Mouse (Mus musculus): ENCODE measurements around the gene 1700029P11Rik. TPM values are rescaled to one million over a fixed set of nuclear protein-coding genes. Genes with fewer than 3 reads are reported as not detected.

The 1700029P11Rik gene
- polyA plus RNA-seq (2016; fragmentation: Nextera tagmentation; extraction: Ambion mirVana): not detected in 2 replicates

DNA sequence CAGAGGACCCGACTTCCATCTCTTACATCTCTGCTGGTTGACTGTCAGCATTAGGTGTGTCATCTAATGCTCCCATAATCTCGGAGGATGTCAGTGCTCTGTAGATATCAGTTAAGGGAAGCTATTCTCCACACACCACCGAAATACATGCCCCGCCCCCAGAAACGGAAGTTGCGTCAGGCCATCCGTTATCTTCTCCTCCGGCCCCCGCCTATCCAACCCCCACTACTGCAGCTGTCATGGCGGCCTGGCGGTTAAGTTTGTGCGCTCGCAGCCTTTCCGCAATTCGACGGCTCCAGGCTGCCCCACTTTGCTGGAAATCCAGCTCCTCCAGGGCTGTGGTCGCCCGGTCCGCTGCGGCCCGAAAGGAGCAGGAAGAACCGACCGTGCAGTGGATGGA is at the start of gene 1700029P11Rik:
1700029P11Rik (plus strand) TSS at position 220 of the 400 bp plus-strand sequence.
- Histone ChIP-seq H3K4me2 (replicated peaks) (no peak within 1 kb of the TSS), H3K36me3 (no peaks in the 10 kb centered on the region), H3K9ac (no peak within 1 kb of the TSS), H3K9me3 (0 out of 2 replicates have a peak, but pooled peaks cover 2% of the 10 kb centered on the region), H3K27me3 (replicated peaks) (no peaks in the 10 kb centered on the region), H3K4me1 (no peaks in the 10 kb centered on the region), H3K4me3 (no peak within 1 kb of the TSS), H3K27ac (no peak within 1 kb of the TSS)
- 93% methylated on average over 23 of the region's 23 CpGs for WGBS
- no peak for ATAC-seq (ENCODE audit: low FRiP score, low read depth)

DNA sequence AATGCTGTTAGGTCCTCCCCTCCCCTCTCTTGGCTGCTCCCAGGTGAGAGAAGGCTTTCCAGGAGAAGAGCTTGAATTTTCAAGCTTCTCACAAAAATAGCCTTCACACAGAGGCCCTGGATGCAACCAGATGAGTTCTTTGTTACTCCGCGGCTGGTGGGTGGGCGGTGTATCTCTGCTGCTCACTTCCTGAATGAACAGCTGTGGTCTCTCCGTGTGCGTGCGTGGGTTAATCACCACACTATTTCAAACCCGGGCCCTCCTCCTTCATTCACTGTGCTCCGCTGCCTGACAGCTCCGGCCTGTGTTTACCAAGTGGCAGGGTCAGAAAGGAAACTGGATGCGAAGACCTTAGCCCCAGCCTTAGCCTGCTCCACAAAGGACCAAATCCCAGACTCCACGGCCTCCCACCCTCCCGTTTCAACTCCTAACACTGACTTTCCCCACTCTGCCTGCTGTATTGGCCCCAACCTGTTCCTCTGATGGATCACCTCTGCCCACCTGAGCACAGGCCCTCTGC is 47.3 kb upstream of the 1700029P11Rik start:
- Histone ChIP-seq H3K27me3 (replicated peaks) (no peaks in the 10 kb centered on the region), H3K27ac (no peak overlapping the region), H3K36me3 (no peaks in the 10 kb centered on the region), H3K4me2 (replicated peaks) (no peak overlapping the region), H3K4me3 (no peak overlapping the region), H3K9me3 (no peaks in the 10 kb centered on the region), H3K4me1 (peaks cover 26% of the 10 kb centered on the region), H3K9ac (no peak overlapping the region)
- 32% methylated on average over 12 of the region's 12 CpGs for WGBS
- ATAC-seq (ENCODE audit: low FRiP score, low read depth): no peak

DNA sequence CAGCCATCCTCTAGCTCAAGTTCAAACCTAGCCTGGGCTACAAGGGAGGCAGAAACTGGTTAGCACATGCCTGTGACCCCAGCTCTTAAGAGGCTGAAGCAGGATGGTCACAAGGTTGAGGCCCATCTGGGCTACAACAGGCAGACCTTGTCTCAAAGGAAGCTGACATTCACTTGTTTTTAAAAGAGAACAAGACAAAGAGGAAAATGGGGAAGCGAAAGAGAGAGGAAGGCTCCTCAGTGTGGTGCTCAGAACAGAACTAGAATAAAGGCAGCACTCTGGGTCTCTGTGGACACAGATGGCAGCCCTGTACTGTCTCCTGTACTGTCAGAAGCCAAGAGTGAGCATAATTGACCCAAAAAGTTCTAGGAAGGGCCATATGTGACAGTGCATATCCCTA is 46.4 kb upstream of the 1700029P11Rik start:
- no peaks in the 10 kb centered on the region for H3K27me3 ChIP-seq (replicated peaks)
- 81% methylated on average over 1 of the region's 1 CpGs for WGBS
- no peak for ATAC-seq (ENCODE audit: low FRiP score, low read depth)
- no peak overlapping the region for H3K27ac ChIP-seq
- H3K9me3 ChIP-seq: no peaks in the 10 kb centered on the region
- H3K4me2 ChIP-seq (replicated peaks): no peak overlapping the region
- H3K4me1 ChIP-seq: peaks cover 35% of the 10 kb centered on the region
- H3K4me3 ChIP-seq: no peak overlapping the region
- no peaks in the 10 kb centered on the region for H3K36me3 ChIP-seq
- no peak overlapping the region for H3K9ac ChIP-seq

DNA sequence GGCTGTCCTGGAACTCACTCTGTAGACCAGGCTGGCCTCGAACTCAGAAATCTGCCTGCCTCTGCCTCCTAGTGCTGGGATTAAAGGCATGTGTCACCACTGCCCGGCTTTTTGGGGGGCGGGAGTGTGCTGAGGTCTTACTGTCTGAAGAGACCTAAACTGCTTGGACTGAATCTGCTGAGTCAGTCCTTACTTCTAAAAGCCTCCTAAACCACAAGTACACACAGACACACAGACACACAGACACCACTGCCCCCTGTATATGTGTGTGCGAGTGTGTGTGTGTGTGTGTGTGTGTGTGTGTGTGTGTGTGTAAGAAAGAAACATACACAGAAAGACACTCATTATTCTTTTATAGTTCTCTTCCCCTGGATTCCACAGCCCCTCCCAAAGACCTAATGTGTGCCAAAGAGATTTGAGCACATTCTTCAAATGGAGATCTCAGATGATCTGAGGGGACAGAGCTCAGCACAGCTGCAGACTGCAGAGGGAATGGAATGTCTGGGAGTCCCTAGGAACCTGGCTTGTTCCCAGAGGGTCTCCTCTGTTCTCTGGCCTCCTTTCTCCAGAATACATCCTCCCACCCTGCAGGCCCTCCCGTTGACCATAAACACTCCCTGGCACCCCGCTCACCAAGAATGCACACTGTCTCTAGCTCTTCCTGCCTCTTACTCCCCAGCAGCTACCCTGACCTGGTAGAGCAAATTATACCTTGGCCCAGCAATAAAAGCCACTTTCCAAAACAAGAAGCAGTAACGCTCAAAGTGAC is 44.3 kb upstream of the 1700029P11Rik start:
- Histone ChIP-seq H3K9me3 (no peaks in the 10 kb centered on the region), H3K9ac (peak overlapping the region; percentile 63; the same call in 1 of the 2 replicates), H3K27ac (no peak overlapping the region), H3K4me1 (peaks cover 35% of the 10 kb centered on the region), H3K36me3 (no peaks in the 10 kb centered on the region), H3K4me3 (peak overlapping the region; percentile 49), H3K4me2 (replicated peaks) (peak overlapping the region; percentile 67), H3K27me3 (replicated peaks) (no peaks in the 10 kb centered on the region)
- ATAC-seq (ENCODE audit: low FRiP score, low read depth): no peak; the same call in 1 of the 2 replicates
- WGBS: 59% methylated on average over 7 of the region's 7 CpGs

DNA sequence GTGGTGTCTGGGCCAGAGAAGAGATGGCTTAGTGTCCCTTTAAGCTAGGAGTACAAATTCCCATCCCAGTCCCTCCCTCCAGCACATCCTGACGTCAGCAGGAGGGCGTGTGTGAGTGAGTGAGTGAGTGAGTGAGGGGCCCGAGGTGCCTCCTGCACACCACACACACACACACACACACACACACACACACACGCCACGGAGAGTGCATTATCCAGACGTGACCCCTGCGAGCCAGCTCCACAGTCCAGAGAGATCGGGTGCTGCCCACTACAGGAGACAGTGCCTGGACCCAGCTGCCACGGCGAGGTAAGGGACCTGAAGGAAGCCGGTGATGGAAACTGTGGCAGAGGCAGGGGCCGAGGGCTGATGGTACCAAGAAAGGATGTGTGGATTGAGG is 43.7 kb upstream of the 1700029P11Rik start, which contains the start of gene Csdc2:
Csdc2 (plus strand) TSS at position 81 of the 400 bp plus-strand sequence.
- Histone ChIP-seq H3K36me3 (no peaks in the 10 kb centered on the region), H3K27me3 (replicated peaks) (no peaks in the 10 kb centered on the region), H3K4me1 (peaks cover 35% of the 10 kb centered on the region), H3K9ac (peak within 1 kb of the TSS; percentile 63), H3K27ac (peak within 1 kb of the TSS; percentile 66), H3K9me3 (no peaks in the 10 kb centered on the region), H3K4me3 (peak within 1 kb of the TSS; percentile 49), H3K4me2 (replicated peaks) (peak within 1 kb of the TSS; percentile 67)
- WGBS: 0% methylated on average over 12 of the region's 12 CpGs
- peak; percentile 61 for ATAC-seq (ENCODE audit: low FRiP score, low read depth)

DNA sequence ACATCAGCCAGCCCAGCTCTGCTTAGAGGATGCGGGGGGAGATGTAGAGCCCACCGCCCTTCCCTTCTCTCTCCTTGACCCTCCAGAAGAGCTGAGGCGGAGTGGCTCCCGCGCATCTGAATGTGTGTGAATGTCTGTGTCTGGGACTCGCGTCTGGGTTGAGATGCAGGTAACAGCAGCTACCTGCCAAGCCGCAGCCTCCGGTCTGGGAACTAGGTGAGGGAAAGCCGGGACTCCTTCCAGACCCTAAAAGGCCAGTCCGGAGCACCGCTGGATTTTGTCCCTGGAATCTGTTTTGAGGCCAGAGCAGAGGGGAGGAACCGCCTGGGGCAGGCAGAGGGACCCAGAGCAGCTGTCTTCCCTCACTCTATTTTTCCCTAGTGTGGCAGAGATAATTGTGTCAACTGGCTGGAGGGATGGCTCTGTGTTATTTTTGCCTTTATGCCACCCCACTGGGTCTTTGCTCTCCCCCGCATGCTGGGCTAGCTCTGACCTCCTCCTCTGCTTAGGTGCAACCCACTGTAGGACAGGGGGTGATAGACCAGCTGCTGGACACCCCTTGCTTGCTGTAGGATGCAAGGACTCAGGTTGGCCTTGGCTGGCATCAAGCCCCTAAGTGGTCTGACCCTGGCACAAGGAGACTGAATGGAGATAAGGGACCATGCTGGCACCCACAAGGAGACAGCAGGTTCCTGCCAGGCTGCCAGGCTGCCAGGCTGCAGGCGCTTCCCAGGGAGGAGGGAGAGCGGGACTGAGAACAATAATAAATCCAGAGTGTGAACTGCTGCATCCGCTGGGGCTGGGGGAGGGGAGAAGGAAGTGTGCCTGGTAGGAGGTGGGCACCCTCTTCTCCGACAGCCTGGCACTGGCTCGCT is 43.0 kb upstream of the 1700029P11Rik start:
- peak overlapping the region; percentile 63 for H3K9ac ChIP-seq
- peak overlapping the region; percentile 49 for H3K4me3 ChIP-seq
- WGBS: 6% methylated on average over 19 of the region's 19 CpGs
- peak; percentile 35 for ATAC-seq (ENCODE audit: low FRiP score, low read depth)
- peak overlapping the region; percentile 66 for H3K27ac ChIP-seq
- no peaks in the 10 kb centered on the region for H3K9me3 ChIP-seq
- peak overlapping the region; percentile 67 for H3K4me2 ChIP-seq (replicated peaks)
- H3K36me3 ChIP-seq: no peaks in the 10 kb centered on the region
- peaks cover 40% of the 10 kb centered on the region for H3K4me1 ChIP-seq
- H3K27me3 ChIP-seq (replicated peaks): no peaks in the 10 kb centered on the region

DNA sequence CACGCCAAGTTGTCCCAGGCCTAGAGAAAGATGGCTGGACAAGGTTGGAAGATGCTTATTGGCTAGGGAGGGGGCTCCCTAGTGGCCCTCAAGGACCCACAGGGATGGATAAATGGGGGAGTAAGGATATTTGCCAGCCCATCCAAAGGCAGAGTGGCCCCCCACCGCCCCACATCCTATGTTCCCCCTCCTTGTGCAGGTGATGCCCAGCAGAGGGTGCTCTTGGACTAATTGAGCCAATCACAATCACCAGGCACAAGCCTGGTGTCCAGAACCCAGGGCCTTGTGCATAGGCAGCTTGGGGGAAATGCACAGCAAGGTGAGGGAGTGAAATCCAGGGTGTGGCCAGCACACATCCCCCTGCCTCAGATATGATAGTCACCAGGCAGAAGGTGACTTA is 42.1 kb upstream of the 1700029P11Rik start:
- no peaks in the 10 kb centered on the region for H3K9me3 ChIP-seq
- H3K4me2 ChIP-seq (replicated peaks): peak overlapping the region; percentile 67
- 29% methylated on average over 2 of the region's 2 CpGs for WGBS
- H3K36me3 ChIP-seq: no peaks in the 10 kb centered on the region
- 0 out of 2 replicates have a peak overlapping the region, but pooled peaks have one; percentile 34 for H3K27ac ChIP-seq
- H3K4me1 ChIP-seq: peaks cover 42% of the 10 kb centered on the region
- peak overlapping the region; percentile 63; the same call in 1 of the 2 replicates for H3K9ac ChIP-seq
- ATAC-seq (ENCODE audit: low FRiP score, low read depth): no peak
- peak overlapping the region; percentile 49; the same call in 1 of the 2 replicates for H3K4me3 ChIP-seq
- H3K27me3 ChIP-seq (replicated peaks): no peaks in the 10 kb centered on the region

DNA sequence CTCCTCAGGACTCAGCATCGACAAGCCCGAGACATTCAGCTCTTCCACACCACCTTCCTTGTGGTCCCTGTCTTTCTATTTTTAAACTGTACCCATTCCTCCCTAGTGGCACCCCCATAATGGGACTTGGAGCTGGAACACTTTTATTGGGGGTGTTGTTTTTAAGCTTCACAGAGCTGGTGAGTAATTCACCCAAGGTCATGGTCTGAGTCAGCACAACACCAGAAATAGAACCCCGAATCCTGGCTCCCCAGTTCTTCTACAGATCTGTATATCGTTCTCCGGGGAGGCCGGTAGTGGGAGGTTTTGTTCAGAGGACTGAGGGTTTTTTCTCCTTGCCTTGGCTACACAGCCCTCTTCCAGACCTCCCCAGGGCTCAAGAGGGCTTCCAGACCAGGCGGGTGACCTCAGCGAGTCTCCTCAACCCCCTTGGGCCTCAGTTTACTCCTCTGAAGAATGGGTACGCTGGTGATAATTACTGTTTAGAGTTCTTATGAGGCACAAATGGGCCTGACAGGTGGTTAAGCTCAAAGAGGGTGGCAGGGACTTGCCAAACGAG is 41.1 kb upstream of the 1700029P11Rik start:
- WGBS: 89% methylated on average over 10 of the region's 10 CpGs
- Histone ChIP-seq H3K4me3 (no peak overlapping the region), H3K36me3 (no peaks in the 10 kb centered on the region), H3K4me1 (peaks cover 44% of the 10 kb centered on the region), H3K27me3 (replicated peaks) (no peaks in the 10 kb centered on the region), H3K9ac (no peak overlapping the region), H3K4me2 (replicated peaks) (no peak overlapping the region), H3K9me3 (no peaks in the 10 kb centered on the region), H3K27ac (no peak overlapping the region)
- no peak for ATAC-seq (ENCODE audit: low FRiP score, low read depth)

DNA sequence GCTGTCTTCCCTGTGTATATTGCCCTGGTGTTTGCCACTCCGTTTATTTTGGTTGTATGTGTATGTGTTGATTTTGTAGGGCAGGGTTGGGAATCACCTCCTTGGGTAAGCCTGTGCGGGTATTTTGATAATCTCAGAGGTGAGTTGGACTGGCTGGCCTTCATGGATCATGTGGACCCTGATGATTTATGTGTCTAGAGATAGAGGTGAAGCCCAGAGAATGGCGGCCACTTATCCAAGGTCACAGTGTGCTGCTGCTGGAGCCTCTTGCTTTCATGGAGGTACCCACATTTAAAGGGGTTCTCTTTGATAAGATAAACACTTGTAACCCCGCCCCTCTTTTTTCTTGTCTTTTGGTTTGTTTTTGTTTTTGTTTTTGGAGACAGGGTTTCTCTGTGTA is 40.6 kb upstream of the 1700029P11Rik start:
- Histone ChIP-seq H3K36me3 (no peaks in the 10 kb centered on the region), H3K4me2 (replicated peaks) (no peak overlapping the region), H3K9ac (no peak overlapping the region), H3K27me3 (replicated peaks) (no peaks in the 10 kb centered on the region), H3K9me3 (no peaks in the 10 kb centered on the region), H3K27ac (no peak overlapping the region), H3K4me3 (no peak overlapping the region), H3K4me1 (peaks cover 44% of the 10 kb centered on the region)
- no peak for ATAC-seq (ENCODE audit: low FRiP score, low read depth)
- WGBS: 92% methylated on average over 4 of the region's 4 CpGs

DNA sequence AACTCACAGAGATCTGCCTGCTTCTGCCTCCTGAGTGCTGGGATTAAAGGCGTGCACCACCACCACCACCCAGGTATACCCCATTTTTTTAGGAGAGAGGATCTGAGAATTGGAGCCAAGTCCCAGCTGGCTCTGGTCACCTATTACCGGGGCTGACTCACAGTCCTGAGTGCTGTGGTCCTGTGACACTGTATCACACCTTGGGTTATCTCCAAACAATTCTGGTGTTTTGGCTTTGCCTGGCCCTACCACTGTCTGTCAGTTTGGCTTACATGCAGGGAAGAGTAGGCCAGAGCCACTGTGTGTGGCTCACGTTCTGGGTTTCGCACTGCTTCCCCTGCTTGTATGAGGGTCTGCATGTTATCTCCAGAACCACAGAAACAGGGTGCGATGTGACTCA is 40.1 kb upstream of the 1700029P11Rik start:
- peaks cover 44% of the 10 kb centered on the region for H3K4me1 ChIP-seq
- no peaks in the 10 kb centered on the region for H3K27me3 ChIP-seq (replicated peaks)
- H3K27ac ChIP-seq: no peak overlapping the region
- H3K36me3 ChIP-seq: no peaks in the 10 kb centered on the region
- H3K9me3 ChIP-seq: no peaks in the 10 kb centered on the region
- no peak overlapping the region for H3K9ac ChIP-seq
- no peak overlapping the region for H3K4me2 ChIP-seq (replicated peaks)
- H3K4me3 ChIP-seq: no peak overlapping the region
- 89% methylated on average over 5 of the region's 5 CpGs for whole genome bisulfite sequencing
- ATAC-seq (ENCODE audit: low FRiP score, low read depth): no peak

DNA sequence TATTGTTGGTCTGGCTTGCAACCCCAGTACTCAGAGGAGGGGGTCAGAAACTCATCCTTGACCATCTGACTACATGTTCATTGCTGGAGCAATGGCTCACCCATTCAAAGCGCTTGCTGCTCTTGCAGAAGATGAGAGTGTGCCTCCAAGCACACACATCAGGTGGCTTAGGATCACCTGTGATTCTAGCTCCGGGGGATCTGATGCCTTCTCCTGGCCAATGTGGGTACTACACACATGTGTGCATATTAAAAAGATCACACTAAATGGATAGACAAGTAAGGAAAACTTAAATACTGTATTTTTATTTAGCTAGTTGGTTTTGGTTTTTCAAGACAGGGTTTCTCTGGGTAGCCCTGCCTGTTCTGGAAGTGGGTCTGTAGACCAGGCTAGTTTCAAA is 39.3 kb upstream of the 1700029P11Rik start:
- Histone ChIP-seq H3K4me1 (peaks cover 43% of the 10 kb centered on the region), H3K4me2 (replicated peaks) (no peak overlapping the region), H3K9ac (no peak overlapping the region), H3K27me3 (replicated peaks) (no peaks in the 10 kb centered on the region), H3K4me3 (no peak overlapping the region), H3K9me3 (no peaks in the 10 kb centered on the region), H3K27ac (no peak overlapping the region), H3K36me3 (no peaks in the 10 kb centered on the region)
- WGBS: 99% methylated on average over 2 of the region's 2 CpGs
- ATAC-seq (ENCODE audit: low FRiP score, low read depth): no peak
